Mouse (Mus musculus) monocyte, adult 2 months (primary cell): Measurements from ENCODE around the gene Nxf2.
A peak's percentile ranks its signal among the peaks of the same experiment; 100 is the strongest.
"Not testable (repeated sequence)": the region's sequence is repeated elsewhere in the genome, so short reads cannot be mapped to it uniquely, and the experiment has no call there.

Source experiments
- DNase-seq, 2 experiments: peaks; one replicate each; pipeline ENCODE4 v3.0.0; 2022; ENCODE audit warnings: low spot score in 2 of 2, low read depth in 1 of 2

The Nxf2 gene

GRCm38 (mm10) chrX:134964546-134964945, at the start of gene Nxf2:
Gene Nxf2, minus strand, starts transcription at chrX:134964754.
- DNase-seq = no peak

- no peak for DNase-seq
These were observed 46.8 kb upstream of the Nxf2 start for GRCm38 (mm10) chrX:135011381-135011780.

- no peak for DNase-seq
These were observed 44.9 kb upstream of the Nxf2 start for GRCm38 (mm10) chrX:135009471-135009815.

- DNase-seq = peak; percentile 66 to 80
These were observed 44.3 kb upstream of the Nxf2 start, which contains the start of gene Zmat1 for GRCm38 (mm10) chrX:135008720-135009470. Gene Zmat1, minus strand, starts transcription at chrX:135009209.

- DNase-seq = no peak
These were observed 43.5 kb upstream of the Nxf2 start for GRCm38 (mm10) chrX:135008021-135008420.

- DNase-seq = peak; percentile 8 to 18
These were observed 1.1 kb downstream of the Nxf2 start for GRCm38 (mm10) chrX:134963305-134964094.

- DNase-seq = peak in 1 of 2 experiments; percentile 14
These were observed 34.2 kb downstream of the Nxf2 start for GRCm38 (mm10) chrX:134930361-134930760.

GRCm38 (mm10) chrX:134929927-134930326, 34.6 kb downstream of the Nxf2 start:
- no peak for DNase-seq

- no peak for DNase-seq
These were observed 39.5 kb downstream of the Nxf2 start for GRCm38 (mm10) chrX:134925058-134925457.

- no peak for DNase-seq
These were observed 40.7 kb downstream of the Nxf2 start for GRCm38 (mm10) chrX:134923675-134924424.

GRCm38 (mm10) chrX:134919220-134919619, 45.3 kb downstream of the Nxf2 start:
- DNase-seq = no peak

GRCm38 (mm10) chrX:134915745-134916144, 48.8 kb downstream of the Nxf2 start:
- no peak for DNase-seq

- not testable (repeated sequence) for DNase-seq
These were observed 49.2 kb downstream of the Nxf2 start for GRCm38 (mm10) chrX:134915315-134915714.

GRCm38 (mm10) chrX:134914851-134915250, 49.7 kb downstream of the Nxf2 start:
- DNase-seq = no peak

- DNase-seq = no peak
These were observed 51.2 kb downstream of the Nxf2 start for GRCm38 (mm10) chrX:134913234-134913936.

GRCm38 (mm10) chrX:134912805-134913204, 51.7 kb downstream of the Nxf2 start:
- DNase-seq = no peak

GRCm38 (mm10) chrX:134910345-134910744, 54.2 kb downstream of the Nxf2 start:
- no peak for DNase-seq
